Mouse (Mus musculus): ENCODE measurements around the gene Dthd1. TPM values are rescaled to one million over a fixed set of nuclear protein-coding genes. Genes with fewer than 3 reads are reported as not detected.
A peak's percentile ranks its signal among the peaks of the same experiment; 100 is the strongest.

Gene Dthd1
- total and polyA plus RNA-seq, 2 experiments from 2014 or later, result 0.57 TPM; not detected in 1

GRCm38 (mm10) chr5:62820363-62821271 lies 7.0 kb downstream of the Dthd1 start:
- no peaks in the 10 kb centered on the region for H3K27me3 ChIP-seq (ENCODE audit: insufficient read depth, low read length)
- no peaks in the 10 kb centered on the region for H3K4me1 ChIP-seq (ENCODE audit: insufficient read depth)
- WGBS, result 38% methylated on average over 8 of the region's 8 CpGs
- H3K36me3 ChIP-seq (ENCODE audit: insufficient read depth), result no peaks in the 10 kb centered on the region
- no peak overlapping the region for H3K9ac ChIP-seq
- ATAC-seq (peak; percentile 38; the same call in 1 of the 2 replicates), DNase-seq (no peak)
- H3K4me2 ChIP-seq (ENCODE audit: low read depth), result no peak overlapping the region
- H3K27ac ChIP-seq (ENCODE audit: low read depth, low read length), result no peak overlapping the region
- H3K9me3 ChIP-seq (ENCODE audit: low read length), result no peaks in the 10 kb centered on the region
- no peak overlapping the region for H3K4me3 ChIP-seq (ENCODE audit: low read depth, low read length)
- TF ChIP-seq CTCF (IDR thresholded peaks at IDR 0.05; ENCODE audit: low read depth), result no peak

- Histone ChIP-seq H3K36me3 (ENCODE audit: insufficient read depth) (no peaks in the 10 kb centered on the region), H3K9me3 (ENCODE audit: low read length) (no peaks in the 10 kb centered on the region), H3K27ac (ENCODE audit: low read depth, low read length) (no peak overlapping the region), H3K4me2 (ENCODE audit: low read depth) (no peak overlapping the region), H3K4me3 (ENCODE audit: low read depth, low read length) (no peak overlapping the region), H3K9ac (no peak overlapping the region), H3K27me3 (ENCODE audit: insufficient read depth, low read length) (no peaks in the 10 kb centered on the region), H3K4me1 (ENCODE audit: insufficient read depth) (no peaks in the 10 kb centered on the region)
- WGBS, result 89% methylated on average over 3 of the region's 3 CpGs
- TF ChIP-seq CTCF (IDR thresholded peaks at IDR 0.05; ENCODE audit: low read depth), result no peak
- DNase-seq, result no peak
- no peak for ATAC-seq
Measured at GRCm38 (mm10) chr5:62842955-62843730, 29.5 kb downstream of the Dthd1 start.

DNA sequence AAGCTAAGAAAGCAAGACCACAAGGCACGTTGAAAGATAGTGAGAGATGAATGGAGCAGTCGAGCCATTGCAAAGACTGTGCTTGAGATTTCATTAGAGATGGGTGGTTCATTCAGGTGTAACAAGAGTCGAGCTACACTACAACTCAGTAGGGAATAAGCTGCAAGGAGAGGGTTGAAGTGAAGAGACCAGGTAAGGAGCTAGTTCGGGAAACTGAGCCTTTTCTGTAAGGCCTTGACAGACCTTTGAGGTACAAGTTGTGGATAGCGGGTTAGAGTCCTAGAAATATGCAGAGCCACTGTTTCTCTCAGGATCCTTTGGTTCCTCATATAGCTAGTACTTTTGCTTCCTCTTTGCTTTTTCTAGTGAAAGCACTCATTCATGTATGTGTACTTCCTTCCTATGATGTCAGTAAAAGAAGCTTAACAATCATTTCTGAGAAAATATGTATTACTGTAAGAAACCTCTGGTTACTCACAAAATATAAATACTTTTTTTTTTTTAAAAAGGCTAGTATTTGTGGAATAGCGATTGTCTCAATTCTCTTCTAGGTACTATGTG lies 33.0 kb downstream of the Dthd1 start:
- ATAC-seq (no peak), DNase-seq (no peak)
- H3K27me3 ChIP-seq (ENCODE audit: insufficient read depth, low read length), result no peaks in the 10 kb centered on the region
- 92% methylated on average over 6 of the region's 6 CpGs for WGBS
- H3K9ac ChIP-seq, result no peak overlapping the region
- no peaks in the 10 kb centered on the region for H3K4me1 ChIP-seq (ENCODE audit: insufficient read depth)
- no peak overlapping the region for H3K4me3 ChIP-seq (ENCODE audit: low read depth, low read length)
- H3K4me2 ChIP-seq (ENCODE audit: low read depth), result no peak overlapping the region
- no peaks in the 10 kb centered on the region for H3K9me3 ChIP-seq (ENCODE audit: low read length)
- no peaks in the 10 kb centered on the region for H3K36me3 ChIP-seq (ENCODE audit: insufficient read depth)
- H3K27ac ChIP-seq (ENCODE audit: low read depth, low read length), result no peak overlapping the region
- TF ChIP-seq CTCF (IDR thresholded peaks at IDR 0.05; ENCODE audit: low read depth), result no peak

DNA sequence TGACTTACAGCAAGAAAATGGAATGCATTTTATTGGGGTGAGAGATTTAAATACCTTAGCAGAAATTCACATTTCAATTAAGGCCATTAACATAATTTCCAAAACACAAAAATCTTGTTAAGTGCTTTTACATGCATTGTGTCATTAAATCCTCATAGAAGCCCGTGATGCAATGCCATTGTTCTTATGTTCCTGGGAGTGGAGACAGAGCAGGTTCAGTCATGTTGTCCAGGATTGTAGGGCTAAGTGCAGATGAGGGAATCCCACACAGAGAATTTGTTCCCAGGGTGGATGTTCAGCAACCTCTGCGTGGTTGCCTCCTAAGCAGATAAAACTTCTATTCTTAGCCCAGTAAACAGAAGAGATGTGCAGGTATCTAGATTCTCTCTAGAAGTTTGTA lies 37.7 kb downstream of the Dthd1 start:
- DNase-seq (no peak), ATAC-seq (no peak)
- TF ChIP-seq CTCF (IDR thresholded peaks at IDR 0.05; ENCODE audit: low read depth), result no peak
- Histone ChIP-seq H3K4me2 (ENCODE audit: low read depth) (no peak overlapping the region), H3K9ac (no peak overlapping the region), H3K36me3 (ENCODE audit: insufficient read depth) (no peaks in the 10 kb centered on the region), H3K9me3 (ENCODE audit: low read length) (no peaks in the 10 kb centered on the region), H3K4me1 (ENCODE audit: insufficient read depth) (no peaks in the 10 kb centered on the region), H3K27me3 (ENCODE audit: insufficient read depth, low read length) (no peaks in the 10 kb centered on the region), H3K4me3 (ENCODE audit: low read depth, low read length) (no peak overlapping the region), H3K27ac (ENCODE audit: low read depth, low read length) (no peak overlapping the region)
- WGBS, result 63% methylated on average over 2 of the region's 2 CpGs

DNA sequence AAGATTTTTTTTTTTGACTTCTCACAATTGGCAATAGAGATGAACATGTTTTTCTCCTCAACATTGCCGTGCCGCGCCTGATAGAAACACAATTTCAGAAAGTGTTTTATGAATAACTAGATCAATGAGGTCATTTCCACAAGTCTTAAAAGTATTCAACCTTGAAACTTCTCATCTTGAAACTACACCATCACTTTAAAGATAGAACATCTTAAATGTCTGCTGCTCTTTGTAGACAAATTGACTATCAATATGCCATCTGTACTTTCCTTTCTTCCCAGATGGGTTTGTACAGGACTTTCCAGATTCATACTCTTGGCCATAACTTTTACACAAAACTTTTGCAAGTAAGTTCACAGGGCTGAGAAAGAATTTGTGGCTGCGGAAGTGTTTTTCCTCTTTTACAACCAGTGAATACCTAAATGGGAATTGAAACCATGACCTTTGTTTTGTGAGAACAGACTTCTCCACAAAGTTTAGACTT lies 40.8 kb downstream of the Dthd1 start:
- no peak overlapping the region for H3K27ac ChIP-seq (ENCODE audit: low read depth, low read length)
- WGBS, result 92% methylated on average over 4 of the region's 4 CpGs
- no peaks in the 10 kb centered on the region for H3K4me1 ChIP-seq (ENCODE audit: insufficient read depth)
- H3K27me3 ChIP-seq (ENCODE audit: insufficient read depth, low read length), result no peaks in the 10 kb centered on the region
- no peak for ATAC-seq
- no peak overlapping the region for H3K4me3 ChIP-seq (ENCODE audit: low read depth, low read length)
- no peak overlapping the region for H3K4me2 ChIP-seq (ENCODE audit: low read depth)
- no peaks in the 10 kb centered on the region for H3K36me3 ChIP-seq (ENCODE audit: insufficient read depth)
- TF ChIP-seq CTCF (IDR thresholded peaks at IDR 0.05; ENCODE audit: low read depth), result no peak
- H3K9ac ChIP-seq, result no peak overlapping the region
- H3K9me3 ChIP-seq (ENCODE audit: low read length), result no peaks in the 10 kb centered on the region
- no peak for DNase-seq

GRCm38 (mm10) chr5:62857502-62857901 lies 43.9 kb downstream of the Dthd1 start:
- no peak for TF ChIP-seq CTCF (IDR thresholded peaks at IDR 0.05; ENCODE audit: low read depth)
- Histone ChIP-seq H3K9ac (no peak overlapping the region), H3K9me3 (ENCODE audit: low read length) (no peaks in the 10 kb centered on the region), H3K4me1 (ENCODE audit: insufficient read depth) (no peaks in the 10 kb centered on the region), H3K27me3 (ENCODE audit: insufficient read depth, low read length) (no peaks in the 10 kb centered on the region), H3K27ac (ENCODE audit: low read depth, low read length) (no peak overlapping the region), H3K4me2 (ENCODE audit: low read depth) (no peak overlapping the region), H3K36me3 (ENCODE audit: insufficient read depth) (no peaks in the 10 kb centered on the region), H3K4me3 (ENCODE audit: low read depth, low read length) (no peak overlapping the region)
- no peak for DNase-seq
- no peak for ATAC-seq
- 72% methylated on average over 1 of the region's 1 CpGs for WGBS
